In the genomic region with DNA sequence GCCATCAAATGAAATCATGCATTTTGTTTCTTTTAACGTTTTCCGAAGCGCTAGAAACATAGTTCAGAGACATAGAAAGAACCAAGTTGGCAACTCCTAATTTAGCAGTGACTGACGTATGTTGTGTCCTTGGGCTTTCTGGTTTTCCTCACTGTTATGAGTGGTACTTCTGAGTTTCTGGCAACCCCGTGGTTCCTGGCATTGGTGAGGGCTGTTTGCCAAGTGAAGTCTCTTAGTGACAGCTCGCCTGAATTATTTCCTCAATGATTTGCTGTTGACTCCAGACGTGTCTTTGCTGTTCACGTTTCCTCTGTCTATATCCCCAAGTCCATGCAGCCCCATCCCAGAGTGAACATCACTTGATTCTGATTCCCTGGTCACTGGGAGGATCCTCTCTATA, we compare ENCODE assay signal across 28 mouse cellular contexts. TPM values are rescaled to one million over a fixed set of nuclear protein-coding genes. Genes with fewer than 3 reads are reported as not detected.
DNase-seq lines count a peak whose midpoint lies in the region; ATAC-seq and TF ChIP-seq lines count a peak whose summit lies in the region.
"Had no signal": no experiment of that assay in that cellular context is flagged by ENCODE, and none has a peak within 500 bp of the region (broad histone marks: within the 10 kb centered on the region; RNA-seq: fewer than 3 reads in every experiment).

No protein-coding gene starts in this region.

- no peaks in the 10 kb centered on the region; the same call in 1 of the 2 replicates for H3K4me1 ChIP-seq in heart, adult 2 months (ENCODE audit: control insufficient read depth, insufficient read depth, low read length)
- H3K4me1 ChIP-seq: embryonic facial prominence, embryonic 10.5 days; embryonic facial prominence, embryonic 13.5 days; forebrain, embryonic 10.5 days; forebrain, embryonic 13.5 days; hindbrain, embryonic 12.5 days; hindbrain, embryonic 15.5 days had no signal

- no peaks in the 10 kb centered on the region for H3K27me3 ChIP-seq in heart, adult 2 months (ENCODE audit: control insufficient read depth, insufficient read depth, low read length)
- H3K27me3 ChIP-seq: CH12.LX; embryonic facial prominence, embryonic 13.5 days; forebrain, embryonic 13.5 days; hindbrain, embryonic 12.5 days; hindbrain, embryonic 15.5 days; Patski had no signal

- no peak for TF ChIP-seq CTCF in heart, adult 2 months (IDR thresholded peaks at IDR 0.05)

- H3K9ac ChIP-seq in heart, adult 2 months (ENCODE audit: low read depth, low read length): no peak overlapping the region
- H3K9ac ChIP-seq: embryonic facial prominence, embryonic 13.5 days; forebrain, embryonic 13.5 days; hindbrain, embryonic 12.5 days; hindbrain, embryonic 15.5 days had no signal

- TF ChIP-seq POLR2A in heart, adult 2 months (IDR thresholded peaks at IDR 0.05; ENCODE audit: insufficient read depth, low read depth, low read length): no peak

- DNase-seq in adrenal gland, adult 2 months: peak; percentile 76
- DNase-seq in adrenal gland, adult 18-20 months (ENCODE audit: low spot score in 2 of 2): no peak
- no peak for DNase-seq in heart, adult 2 months
- DNase-seq in heart, postnatal 25 days (ENCODE audit: low spot score): no peak
- DNase-seq in adrenal gland, postnatal 10 days: peak; percentile 64
- peak; percentile 57 to 74 for DNase-seq in adrenal gland, postnatal 36 days
- DNase-seq: B cell, adult 2 months; cerebellum, adult 18-20 months; cerebellum, adult 9-11 months; cerebellum, postnatal 36 days; embryo, embryonic 11 days; gastrocnemius, adult 2 months; gastrocnemius, postnatal 14 days; heart, postnatal 14 days; kidney, adult 2 months had no signal

- no peak overlapping the region for H3K4me3 ChIP-seq in heart, adult 2 months
- H3K4me3 ChIP-seq: embryonic facial prominence, embryonic 10.5 days; embryonic facial prominence, embryonic 13.5 days; forebrain, embryonic 10.5 days; forebrain, embryonic 13.5 days; gastrocnemius, adult 2 months; hindbrain, embryonic 12.5 days; hindbrain, embryonic 15.5 days had no signal

- no peak for TF ChIP-seq EP300 in heart, adult 2 months (IDR thresholded peaks at IDR 0.05; ENCODE audit: insufficient read depth, low read depth, low read length)

- no peaks in the 10 kb centered on the region for H3K79me2 ChIP-seq in heart, adult 2 months (replicated peaks; ENCODE audit: control insufficient read depth, insufficient read depth, low read length)

- intact Hi-C loops in heart, adult 2 months (cut with DNase I): no loop called here
- intact Hi-C loops in heart, postnatal 25 days (cut with DNase I): loop anchor here (5.0 kb wide), 1 partner anchor 54 kb away; no protein-coding TSS in a partner anchor

- WGBS in heart, adult 2 months: 64% methylated on average over 8 of the region's 8 CpGs

- ATAC-seq in frontal cortex, adult (ENCODE audit: low TSS enrichment): no peak
- ATAC-seq: forebrain, embryonic 13.5 days; forebrain, embryonic 16.5 days; intestine, postnatal 0 days; Patski had no signal

- H3K36me3 ChIP-seq in heart, adult 2 months (ENCODE audit: control insufficient read depth, insufficient read depth, low read length): no peaks in the 10 kb centered on the region
- H3K36me3 ChIP-seq: embryonic facial prominence, embryonic 10.5 days; embryonic facial prominence, embryonic 13.5 days; forebrain, embryonic 10.5 days; G1E; hindbrain, embryonic 12.5 days; hindbrain, embryonic 15.5 days had no signal

- H3K27ac ChIP-seq in heart, adult 2 months: peak overlapping the region; percentile 9; the same call in 1 of the 2 replicates
- H3K27ac ChIP-seq: embryonic facial prominence, embryonic 10.5 days; embryonic facial prominence, embryonic 13.5 days; forebrain, embryonic 10.5 days; forebrain, embryonic 13.5 days; gastrocnemius, adult 2 months; hindbrain, embryonic 12.5 days; hindbrain, embryonic 15.5 days had no signal

RNA-seq across cellular contexts. Expression of a gene that starts 19.6 kb away (rescaled TPM):
- 10 to 100 TPM; 13.7 to 17.3 TPM for total RNA-seq in adrenal gland, adult 2 months (2021)
- 1.9 and 3.1 TPM in 2 replicates for polyA plus RNA-seq in adrenal gland, adult 2 months (2012; rRNA removed)
- total RNA-seq in adrenal gland, adult 18-20 months (2021): 10 to 100 TPM; 13.3 to 14.0 TPM
- total RNA-seq in heart, adult 2 months (2021): 100 to 1,000 TPM; 227 to 235 TPM
- 57.8 and 100 TPM in 2 replicates for polyA plus RNA-seq in heart, adult 2 months (2012; rRNA removed)
- total RNA-seq in heart, postnatal 25 days (2021): 100 to 1,000 TPM; 215 to 223 TPM
- 10 to 100 TPM; 36.0 to 43.2 TPM for total RNA-seq in adrenal gland, postnatal 10 days (2021)
- total RNA-seq in adrenal gland, postnatal 36 days (2021): 10 to 100 TPM; 19.5 to 20.5 TPM
- total RNA-seq: CH12.LX; hematopoietic stem cell, adult 5-6 weeks had no signal
- polyA plus RNA-seq: G1E, Patski had no signal

RNA-seq across cellular contexts. Expression of a gene that starts 34.8 kb away (rescaled TPM):
- 10 to 100 TPM; 30.5 to 30.8 TPM for total RNA-seq in adrenal gland, adult 2 months (2021)
- 4.4 and 11.0 TPM in 2 replicates for polyA plus RNA-seq in adrenal gland, adult 2 months (2012; rRNA removed)
- total RNA-seq in adrenal gland, adult 18-20 months (2021): 10 to 100 TPM; 27.1 to 29.9 TPM
- total RNA-seq in heart, adult 2 months (2021): 10 to 100 TPM; 35.0 to 35.9 TPM
- polyA plus RNA-seq in heart, adult 2 months (2012; rRNA removed): 11.7 and 18.5 TPM in 2 replicates
- total RNA-seq in heart, postnatal 25 days (2021): 10 to 100 TPM; 33.5 to 34.8 TPM
- 10 to 100 TPM; 33.8 to 37.4 TPM for total RNA-seq in adrenal gland, postnatal 10 days (2021)
- 10 to 100 TPM; 28.9 to 33.3 TPM for total RNA-seq in adrenal gland, postnatal 36 days (2021)

Comparison
In these comparisons a context has a peak if more than half of its experiments do, and no peak if none do; other contexts are left out.
1. DNase-seq: peak in adrenal gland, adult 2 months (single experiment), adrenal gland, postnatal 10 days (single experiment) and adrenal gland, postnatal 36 days (2 of 2); none in adrenal gland, adult 18-20 months (0 of 2), heart, adult 2 months (0 of 2) and heart, postnatal 25 days (single experiment).
2. RNA of a gene that starts 19.6 kb away (total RNA-seq): 227 to 235 TPM in heart, adult 2 months and 215 to 223 TPM in heart, postnatal 25 days; 36.0 to 43.2 TPM in adrenal gland, postnatal 10 days, 19.5 to 20.5 TPM in adrenal gland, postnatal 36 days, 13.7 to 17.3 TPM in adrenal gland, adult 2 months and 13.3 to 14.0 TPM in adrenal gland, adult 18-20 months; every median in the first group is over 4 times any median in the second.